Mouse (Mus musculus): ENCODE data around the gene Etv5.

DNA sequence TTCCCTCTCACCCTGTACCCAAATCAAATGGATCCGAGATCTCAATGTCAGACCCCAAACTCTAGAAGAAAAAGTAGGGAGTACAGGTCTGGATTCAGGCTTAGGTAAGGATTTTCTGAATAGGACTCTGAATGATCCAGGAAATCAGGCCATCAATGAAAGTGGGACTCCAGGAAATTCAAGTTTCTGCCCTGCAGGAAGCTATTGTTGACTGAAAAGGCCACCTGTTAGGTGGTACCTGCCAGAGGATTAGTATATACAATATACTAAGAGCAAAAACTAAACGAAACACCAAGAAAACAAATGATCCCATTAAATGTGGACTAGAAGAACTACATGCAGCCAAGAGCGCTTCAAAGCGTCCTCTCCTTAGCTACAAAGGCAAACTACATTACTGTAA lies 35.8 kb downstream of the Etv5 start:
- TF ChIP-seq CTCF (IDR thresholded peaks at IDR 0.05; ENCODE audit: extremely low read depth, insufficient read depth, insufficient read length, insufficient replicate concordance) (no peak), POLR2A (IDR thresholded peaks at IDR 0.05; ENCODE audit: low read depth, low read length) (no peak)

All from spleen, adult 2 months (tissue).